Mouse (Mus musculus) mouse trophoblast stem cell (cell line): ENCODE measurements around the gene Plekhb2.

Experiments
- in situ Hi-C, 2 experiments: fragments of 300-500 bp; cut with MseI, MboI; formaldehyde crosslinking; loops; 2 replicates in 1 of 2; 3 replicates in 1 of 2; pipeline ENCODE4 v1.15.1; 2025

Plekhb2 gene

GRCm38 (mm10) chr1:34849745-34850342 is at the start of gene Plekhb2:
Plekhb2 (plus strand) TSS chr1:34849976.
- in situ Hi-C loops = no loop called here

DNA sequence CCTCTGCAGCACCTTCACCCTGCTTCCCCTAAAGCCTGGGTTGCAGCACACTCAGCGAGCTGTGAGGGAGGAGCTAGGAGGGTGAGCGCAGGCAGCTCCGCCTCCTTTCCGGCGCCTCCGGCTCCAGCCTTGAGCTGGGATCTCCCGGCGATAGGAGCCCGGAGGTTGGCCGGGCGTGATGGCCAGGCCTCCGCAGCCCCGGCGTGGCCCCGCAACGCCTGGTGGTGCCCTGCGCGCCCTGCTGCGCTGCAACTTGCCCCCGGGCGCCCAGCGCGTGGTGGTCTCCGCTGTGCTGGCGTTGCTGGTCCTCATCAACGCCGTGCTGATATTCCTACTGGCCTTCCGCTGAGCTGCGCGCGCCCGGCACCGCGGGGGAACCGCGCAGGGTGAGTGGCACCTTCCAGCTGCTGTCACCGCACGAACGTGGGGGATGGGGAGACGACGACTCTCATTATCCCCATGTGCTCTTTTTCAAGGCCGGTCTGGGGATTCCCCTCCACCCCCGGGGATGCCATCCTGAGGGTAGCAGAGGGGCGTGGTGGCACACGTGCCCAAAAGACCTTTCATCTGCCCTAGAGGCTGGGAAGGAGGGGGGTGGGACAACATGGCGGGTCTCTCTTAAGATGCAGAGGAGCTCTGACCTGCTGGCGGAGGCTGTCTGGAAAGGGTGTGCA is 48.0 kb upstream of the Plekhb2 start:
- in situ Hi-C loops = no loop called here

DNA sequence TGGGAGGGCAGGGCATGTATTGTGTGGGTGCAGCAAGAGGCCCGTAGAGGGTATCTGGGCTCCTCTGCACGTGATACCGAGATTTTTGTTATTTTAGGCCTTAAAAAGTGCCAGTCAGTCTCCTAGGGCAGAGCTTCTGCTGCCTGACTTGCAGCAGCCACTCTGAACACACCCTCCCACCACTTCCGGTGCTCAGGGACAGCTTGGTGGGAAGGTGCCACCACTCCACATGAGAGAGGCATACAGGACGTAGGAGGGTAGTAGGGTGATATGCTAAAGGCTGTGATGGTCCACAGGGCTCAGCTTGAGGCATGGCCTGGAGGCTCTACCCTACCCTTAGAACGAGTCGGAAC is 47.5 kb upstream of the Plekhb2 start:
- in situ Hi-C loops = no loop called here

GRCm38 (mm10) chr1:34804863-34805262 is 44.9 kb upstream of the Plekhb2 start:
- in situ Hi-C loops = no loop called here

DNA sequence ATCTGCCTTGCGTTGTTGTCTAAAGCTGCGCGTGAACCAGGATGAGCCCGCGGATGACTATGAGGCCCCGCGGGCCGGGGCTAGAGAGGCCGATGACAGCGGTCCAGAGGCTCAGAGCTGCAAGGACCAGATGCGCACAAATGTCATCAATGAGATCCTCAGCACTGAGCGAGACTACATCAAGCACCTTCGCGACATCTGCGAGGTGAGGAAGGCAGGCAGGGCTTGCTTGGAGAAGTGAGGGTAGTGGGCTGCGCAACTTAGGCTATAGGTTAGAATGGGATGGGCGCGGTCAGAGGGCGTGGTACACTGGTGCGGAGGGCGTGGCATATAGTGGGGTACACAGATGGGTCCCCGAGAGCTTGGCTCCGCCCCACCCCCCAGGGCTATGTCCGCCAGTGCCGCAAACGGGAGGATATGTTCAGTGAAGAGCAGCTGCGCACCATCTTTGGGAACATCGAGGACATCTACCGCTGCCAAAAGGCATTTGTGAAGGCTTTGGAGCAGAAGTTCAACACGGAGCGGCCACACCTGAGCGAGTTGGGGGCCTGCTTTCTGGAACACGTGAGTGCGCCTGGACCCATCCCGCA is 43.8 kb upstream of the Plekhb2 start:
- in situ Hi-C loops = no loop called here

- in situ Hi-C loops = no loop called here
Measured at GRCm38 (mm10) chr1:34808445-34808844, 41.3 kb upstream of the Plekhb2 start.

DNA sequence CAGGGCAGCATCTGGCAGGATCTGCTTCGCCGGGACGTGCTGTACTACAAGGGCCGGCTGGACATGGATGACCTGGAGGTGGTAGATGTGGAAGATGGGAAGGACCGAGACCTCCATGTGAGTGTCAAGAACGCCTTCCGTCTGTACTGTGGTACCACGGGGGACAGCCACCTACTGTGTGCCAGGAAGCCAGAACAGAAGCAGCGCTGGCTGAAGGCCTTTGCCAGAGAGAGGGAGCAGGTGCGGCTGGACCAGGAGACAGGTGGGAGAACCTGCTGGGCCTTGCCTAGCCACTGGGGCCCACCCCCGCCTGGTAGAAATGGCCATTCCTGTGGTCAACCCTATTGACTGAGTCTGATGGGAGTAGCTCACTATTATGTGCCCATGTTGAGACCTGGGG is 39.5 kb upstream of the Plekhb2 start:
- in situ Hi-C loops = no loop called here

- in situ Hi-C loops = no loop called here
Measured at GRCm38 (mm10) chr1:34811035-34811434, 38.7 kb upstream of the Plekhb2 start.

DNA sequence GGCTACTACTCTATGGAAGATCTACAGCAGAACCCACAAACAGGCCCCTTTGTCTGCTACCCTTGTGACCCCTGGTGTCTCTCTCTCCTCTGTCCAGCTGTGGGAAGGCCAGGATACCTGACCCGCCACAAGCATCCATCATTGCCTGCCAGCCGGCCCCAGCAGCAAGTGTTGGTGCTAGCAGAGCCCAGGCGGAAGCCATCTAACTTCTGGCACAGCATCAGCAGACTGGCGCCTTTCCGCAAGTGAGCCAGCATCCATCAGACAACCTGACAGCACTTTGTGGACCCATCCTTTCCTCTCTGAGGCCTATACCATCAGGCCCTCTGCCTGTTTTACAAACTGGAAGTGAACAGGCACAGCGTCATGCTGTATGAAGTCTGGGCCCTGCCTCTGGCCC is 38.2 kb upstream of the Plekhb2 start:
- in situ Hi-C loops = no loop called here

DNA sequence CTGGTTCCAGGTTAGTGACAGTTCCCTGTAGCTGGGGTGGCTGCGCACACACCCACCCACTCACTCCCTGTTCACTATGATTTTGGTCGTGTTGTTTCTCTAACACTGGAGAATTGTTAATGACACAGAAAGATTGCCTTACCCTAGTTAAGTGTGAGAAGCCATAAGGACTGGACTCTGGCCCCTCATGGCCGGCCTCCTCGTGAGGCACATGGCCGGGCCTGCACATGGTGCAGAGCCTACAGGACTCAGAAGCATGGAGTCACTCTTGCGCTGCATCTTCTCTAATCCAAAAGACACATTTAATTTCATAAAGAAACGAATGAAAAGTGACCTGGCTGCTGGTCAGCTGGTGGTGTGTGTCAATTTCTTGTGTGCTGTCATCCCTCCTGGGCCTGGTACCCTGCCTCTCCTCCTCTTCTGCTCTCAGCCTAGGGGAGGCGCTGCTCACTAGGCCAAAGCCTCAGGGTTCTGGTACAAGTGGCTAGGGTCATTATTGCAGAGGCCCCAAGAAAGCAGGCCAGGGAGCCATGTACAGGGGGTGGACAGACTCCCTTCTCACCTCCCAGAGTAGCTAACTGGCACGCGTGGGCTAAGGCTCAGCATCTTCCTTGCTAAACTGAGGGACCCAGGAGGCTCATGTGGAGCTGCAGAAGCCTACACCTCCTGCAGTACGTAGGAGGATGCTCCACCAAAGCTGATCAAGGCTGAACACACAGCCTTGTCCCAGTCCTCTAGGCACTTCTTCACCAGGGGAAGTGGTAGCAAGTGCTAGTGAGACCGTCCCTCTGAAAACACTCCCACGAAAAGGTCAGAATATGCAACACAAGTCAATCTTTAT is 37.1 kb upstream of the Plekhb2 start:
- in situ Hi-C loops = no loop called here

GRCm38 (mm10) chr1:34815843-34816242 is 33.9 kb upstream of the Plekhb2 start:
- in situ Hi-C loops = no loop called here

DNA sequence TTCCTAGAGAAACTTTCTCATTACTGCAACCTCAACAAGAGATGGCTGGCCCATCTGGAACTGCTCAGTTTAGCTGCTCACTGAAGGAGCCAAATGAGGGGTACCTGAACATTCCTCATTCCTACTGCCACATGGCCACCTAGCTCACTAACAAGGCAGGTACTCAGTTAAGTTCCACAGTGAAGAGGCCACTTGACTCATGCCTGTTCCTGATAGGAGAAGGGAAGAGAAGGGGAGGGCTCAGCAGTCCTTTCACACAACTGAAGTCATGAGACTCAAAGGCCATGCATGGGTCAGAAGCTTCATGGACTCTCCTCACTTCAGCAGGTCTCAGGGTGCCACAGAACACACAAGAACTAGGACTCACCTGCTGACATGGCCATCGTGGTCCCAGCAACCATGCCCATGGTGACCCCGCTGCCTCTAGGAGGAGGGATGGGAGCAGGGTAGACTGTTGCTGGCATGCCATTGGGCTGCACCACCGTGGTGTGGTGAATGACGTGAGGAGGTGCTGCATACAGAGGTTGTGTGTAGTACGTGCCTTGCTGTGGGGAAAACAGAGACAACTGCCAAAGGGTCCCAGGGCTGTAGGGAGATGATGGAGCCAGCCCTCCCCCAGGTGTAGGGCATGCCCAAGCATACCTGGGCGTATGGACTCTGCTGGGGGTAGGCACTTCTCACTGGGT is 30.4 kb upstream of the Plekhb2 start:
- in situ Hi-C loops = no loop called here

DNA sequence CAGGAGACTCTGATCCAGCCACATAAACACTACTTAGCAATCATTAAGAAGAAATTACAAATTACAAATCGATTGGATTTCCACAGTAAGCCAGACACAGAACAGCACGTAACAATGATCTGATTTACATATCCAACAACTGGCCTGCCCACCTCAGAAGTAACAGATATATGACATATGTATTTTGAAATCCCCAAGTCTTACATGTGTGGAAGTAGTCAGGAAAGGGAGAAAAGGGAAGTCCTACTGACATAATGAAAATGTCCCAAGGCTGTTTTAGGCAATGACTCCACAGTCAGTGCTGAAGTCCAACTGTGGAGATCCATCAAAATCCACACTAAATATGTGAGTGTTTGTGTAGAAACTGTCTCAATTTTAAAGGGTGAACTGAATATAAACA is 28.4 kb upstream of the Plekhb2 start:
- in situ Hi-C loops = no loop called here

GRCm38 (mm10) chr1:34822003-34822402 is 27.8 kb upstream of the Plekhb2 start:
- in situ Hi-C loops = no loop called here

DNA sequence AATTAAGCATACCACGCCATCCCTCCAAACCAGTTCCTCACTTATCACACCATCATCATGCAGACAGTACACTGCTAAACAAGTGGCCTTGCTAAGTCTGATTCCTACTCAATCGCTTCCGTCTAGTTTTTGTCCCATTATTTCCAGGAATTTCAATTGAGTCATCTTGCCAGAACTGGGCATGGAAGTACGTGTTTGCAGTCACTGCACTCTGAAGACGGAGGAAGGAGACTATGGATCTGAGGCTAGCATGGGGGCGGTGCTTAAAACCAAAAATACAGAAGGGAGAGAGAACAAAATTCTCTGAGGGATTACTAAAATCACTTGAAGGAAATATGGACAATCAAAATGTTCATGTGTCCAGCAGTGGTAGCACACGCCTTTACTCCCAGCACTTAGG is 27.0 kb upstream of the Plekhb2 start:
- in situ Hi-C loops = no loop called here

GRCm38 (mm10) chr1:34823353-34823752 is 26.4 kb upstream of the Plekhb2 start:
- in situ Hi-C loops = no loop called here

DNA sequence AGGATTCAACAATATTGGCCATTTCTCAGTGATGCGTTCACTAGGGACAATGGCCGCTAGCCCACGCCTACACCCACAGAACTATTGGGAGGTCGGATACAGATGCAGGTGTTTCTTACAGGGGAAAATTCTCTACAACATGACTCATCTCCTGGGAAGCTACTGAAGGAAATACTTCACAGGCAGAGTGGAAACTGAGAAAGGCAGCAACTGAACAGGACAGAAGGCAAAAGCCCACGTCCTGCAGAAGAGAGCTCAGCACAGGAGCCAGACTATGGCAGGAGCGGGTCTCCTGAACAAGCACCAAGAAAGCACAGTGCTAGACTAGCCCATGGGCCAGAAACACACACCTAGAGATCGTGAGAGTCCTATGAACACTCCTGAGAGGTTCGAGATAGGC is 25.6 kb upstream of the Plekhb2 start:
- in situ Hi-C loops = no loop called here

DNA sequence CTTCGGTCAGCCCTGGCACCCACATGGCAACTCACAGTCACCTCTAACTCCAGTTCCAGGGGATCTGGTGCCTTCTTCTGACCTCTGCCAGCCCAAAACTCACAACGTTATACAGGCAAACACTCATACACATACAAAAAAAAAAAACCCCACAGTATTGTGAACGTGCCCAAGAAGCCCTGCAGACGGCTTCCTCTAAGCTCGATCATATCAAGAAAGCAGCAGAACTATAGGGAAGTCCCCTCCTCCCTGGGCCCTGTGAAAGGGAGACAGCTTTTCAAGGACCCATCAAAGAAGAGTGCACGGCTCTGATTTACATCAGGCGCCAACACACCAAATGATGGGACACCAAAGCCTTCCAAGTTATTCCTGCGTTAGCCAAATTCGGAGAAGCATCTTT is 23.9 kb upstream of the Plekhb2 start:
- in situ Hi-C loops = no loop called here

DNA sequence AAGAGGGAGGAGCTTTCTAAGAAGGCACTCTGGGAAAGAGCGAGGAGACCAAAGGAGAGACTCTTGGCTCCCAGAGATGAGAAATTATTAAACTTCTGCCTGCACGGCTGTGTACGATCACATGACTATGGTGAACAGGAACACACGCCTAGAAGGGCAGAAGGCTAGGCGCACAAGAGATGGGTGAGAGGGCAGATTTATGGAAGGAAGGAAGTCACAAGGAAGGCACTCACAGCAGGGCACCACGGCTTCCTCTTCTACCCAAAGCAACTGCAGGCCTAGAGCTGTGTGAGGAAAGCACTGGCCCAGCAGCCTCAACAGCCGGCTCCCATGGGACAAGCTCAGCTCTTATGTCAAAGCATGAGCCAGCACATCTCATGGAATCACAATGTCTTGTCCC is 21.9 kb upstream of the Plekhb2 start:
- in situ Hi-C loops = no loop called here

DNA sequence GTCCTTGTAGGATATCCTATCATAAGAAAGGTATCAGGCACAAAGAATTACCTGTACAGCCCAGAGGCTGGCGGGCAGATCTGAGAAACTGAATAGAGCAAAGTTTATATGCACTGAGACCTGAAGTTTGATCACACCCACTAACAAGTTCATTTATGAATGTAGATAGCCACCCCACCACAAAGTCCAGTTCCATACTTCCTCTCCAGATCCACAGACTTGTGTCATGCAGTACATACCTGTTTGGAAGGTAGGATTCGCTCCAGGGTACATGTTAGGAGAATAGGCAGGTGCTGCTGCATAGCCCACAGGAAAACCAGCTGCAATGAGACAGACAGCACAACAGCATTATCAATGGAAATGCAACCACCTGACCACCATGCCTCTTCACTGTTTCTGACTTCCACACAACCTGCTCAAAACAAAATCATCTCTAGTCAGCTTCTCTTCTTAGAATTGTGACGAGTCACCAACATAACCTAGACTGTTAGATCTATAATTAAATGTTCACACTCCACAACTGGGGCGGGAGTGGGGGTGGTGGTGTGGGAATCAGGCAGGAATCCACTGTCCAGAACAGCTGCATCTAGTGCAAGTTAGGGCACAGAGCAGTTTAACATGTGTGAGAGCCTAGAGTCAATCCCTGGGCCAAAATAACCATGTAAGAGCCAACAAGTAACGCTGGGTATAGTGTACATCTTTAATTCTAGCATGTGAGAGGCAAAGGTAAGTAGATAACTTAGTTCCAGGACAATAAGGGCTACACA is 21.1 kb upstream of the Plekhb2 start:
- in situ Hi-C loops = no loop called here

DNA sequence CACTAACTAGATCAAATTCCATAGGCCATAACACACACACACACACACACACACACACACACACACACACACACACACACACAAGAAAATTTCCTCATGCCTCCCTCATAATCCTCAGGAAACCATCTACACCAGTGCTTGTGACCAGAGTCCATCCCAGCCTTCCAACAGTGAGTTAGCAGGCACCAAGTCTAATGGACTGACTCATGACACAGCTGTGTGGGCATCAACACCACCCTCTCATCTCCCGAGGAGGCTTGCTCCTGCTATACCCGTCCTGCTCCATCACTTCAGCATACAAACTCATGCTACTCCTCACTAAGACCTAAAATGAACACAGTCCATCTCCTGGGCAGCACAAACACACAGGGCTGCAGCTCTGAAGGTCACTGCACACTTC is 18.8 kb upstream of the Plekhb2 start:
- in situ Hi-C loops = no loop called here
